Mouse (Mus musculus): ENCODE data around the gene Runx2. TPM values are rescaled to one million over a fixed set of nuclear protein-coding genes. Genes with fewer than 3 reads are reported as not detected.

Runx2 gene
- polyA plus RNA-seq, 1 experiment from 2014 or later = 10.1 TPM

- no peaks in the 10 kb centered on the region for H3K9me3 ChIP-seq (replicated peaks; ENCODE audit: control insufficient read depth, low read length)
- H3K27me3 ChIP-seq (ENCODE audit: control insufficient read depth, insufficient read depth, low read length) = no peaks in the 10 kb centered on the region
- H3K36me3 ChIP-seq (replicated peaks; ENCODE audit: control insufficient read depth, insufficient read depth, low read depth, low read length) = no peaks in the 10 kb centered on the region
- ATAC-seq (replicated peaks; ENCODE audit: insufficient number of reproducible peaks, low FRiP score, low TSS enrichment, low read depth) = no peak
- WGBS = 65% methylated on average over 4 of the region's 4 CpGs
- H3K4me3 ChIP-seq (ENCODE audit: low read depth, low read length) = no peak overlapping the region
- no peak overlapping the region for H3K9ac ChIP-seq (replicated peaks; ENCODE audit: low read length)
- DNase-seq (ENCODE audit: low spot score) = no peak
- H3K4me1 ChIP-seq (ENCODE audit: control insufficient read depth, insufficient read depth, low read length) = no peaks in the 10 kb centered on the region
- H3K4me2 ChIP-seq (ENCODE audit: low read depth, low read length) = no peak overlapping the region
- H3K27ac ChIP-seq (replicated peaks; ENCODE audit: low read depth, low read length) = no peak overlapping the region
Observed at GRCm38 (mm10) chr17:44819816-44820215, 5.2 kb upstream of the Runx2 start.

- H3K36me3 ChIP-seq (replicated peaks; ENCODE audit: control insufficient read depth, insufficient read depth, low read depth, low read length) = no peaks in the 10 kb centered on the region
- no peaks in the 10 kb centered on the region for H3K4me1 ChIP-seq (ENCODE audit: control insufficient read depth, insufficient read depth, low read length)
- H3K9ac ChIP-seq (replicated peaks; ENCODE audit: low read length) = no peak overlapping the region
- ATAC-seq (replicated peaks; ENCODE audit: insufficient number of reproducible peaks, low FRiP score, low TSS enrichment, low read depth) (no peak), DNase-seq (ENCODE audit: low spot score) (no peak)
- no peaks in the 10 kb centered on the region for H3K27me3 ChIP-seq (ENCODE audit: control insufficient read depth, insufficient read depth, low read length)
- WGBS = 90% methylated on average over 2 of the region's 2 CpGs
- no peak overlapping the region for H3K4me3 ChIP-seq (ENCODE audit: low read depth, low read length)
- no peaks in the 10 kb centered on the region for H3K9me3 ChIP-seq (replicated peaks; ENCODE audit: control insufficient read depth, low read length)
- no peak overlapping the region for H3K4me2 ChIP-seq (ENCODE audit: low read depth, low read length)
- no peak overlapping the region for H3K27ac ChIP-seq (replicated peaks; ENCODE audit: low read depth, low read length)
Observed at GRCm38 (mm10) chr17:44818825-44819224, 4.2 kb upstream of the Runx2 start.

DNA sequence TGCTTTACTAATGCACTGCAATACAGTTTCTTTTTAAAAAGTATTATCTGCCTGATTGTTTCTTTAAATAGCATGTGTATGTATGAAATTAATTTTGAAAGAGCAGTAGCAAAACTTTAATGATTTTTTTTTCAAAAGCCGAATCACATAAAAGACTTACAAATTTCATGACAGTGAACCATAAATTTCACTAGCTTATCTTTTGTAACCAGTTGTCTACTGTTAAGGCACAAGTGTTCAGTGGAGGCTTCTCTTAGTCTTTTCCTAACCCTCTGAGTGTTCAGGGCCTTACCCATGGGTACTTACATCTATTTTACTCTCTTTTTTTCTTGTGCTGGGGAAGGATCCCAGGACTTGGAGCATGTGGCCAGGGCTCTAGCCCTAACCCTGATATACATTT, 7.6 kb downstream of the Runx2 start:
- no peaks in the 10 kb centered on the region for H3K36me3 ChIP-seq (replicated peaks; ENCODE audit: control insufficient read depth, insufficient read depth, low read depth, low read length)
- H3K27me3 ChIP-seq (ENCODE audit: control insufficient read depth, insufficient read depth, low read length) = no peaks in the 10 kb centered on the region
- no peak overlapping the region for H3K4me2 ChIP-seq (ENCODE audit: low read depth, low read length)
- H3K4me1 ChIP-seq (ENCODE audit: control insufficient read depth, insufficient read depth, low read length) = no peaks in the 10 kb centered on the region
- WGBS = 85% methylated on average over 1 of the region's 1 CpGs
- DNase-seq (ENCODE audit: low spot score) = no peak
- H3K27ac ChIP-seq (replicated peaks; ENCODE audit: low read depth, low read length) = no peak overlapping the region
- H3K9ac ChIP-seq (replicated peaks; ENCODE audit: low read length) = no peak overlapping the region
- H3K4me3 ChIP-seq (ENCODE audit: low read depth, low read length) = no peak overlapping the region
- H3K9me3 ChIP-seq (replicated peaks; ENCODE audit: control insufficient read depth, low read length) = no peaks in the 10 kb centered on the region
- no peak for ATAC-seq (replicated peaks; ENCODE audit: insufficient number of reproducible peaks, low FRiP score, low TSS enrichment, low read depth)

- no peaks in the 10 kb centered on the region for H3K36me3 ChIP-seq (replicated peaks; ENCODE audit: control insufficient read depth, insufficient read depth, low read depth, low read length)
- no peaks in the 10 kb centered on the region for H3K27me3 ChIP-seq (ENCODE audit: control insufficient read depth, insufficient read depth, low read length)
- no peak overlapping the region for H3K9ac ChIP-seq (replicated peaks; ENCODE audit: low read length)
- no peaks in the 10 kb centered on the region for H3K4me1 ChIP-seq (ENCODE audit: control insufficient read depth, insufficient read depth, low read length)
- no peak overlapping the region for H3K4me3 ChIP-seq (ENCODE audit: low read depth, low read length)
- H3K27ac ChIP-seq (replicated peaks; ENCODE audit: low read depth, low read length) = no peak overlapping the region
- H3K9me3 ChIP-seq (replicated peaks; ENCODE audit: control insufficient read depth, low read length) = no peaks in the 10 kb centered on the region
- 50% methylated on average over 3 of the region's 3 CpGs for WGBS
- no peak overlapping the region for H3K4me2 ChIP-seq (ENCODE audit: low read depth, low read length)
- ATAC-seq (replicated peaks; ENCODE audit: insufficient number of reproducible peaks, low FRiP score, low TSS enrichment, low read depth) (no peak), DNase-seq (ENCODE audit: low spot score) (no peak)
Observed at GRCm38 (mm10) chr17:44797331-44797730, 17.3 kb downstream of the Runx2 start.

GRCm38 (mm10) chr17:44792218-44792917, 22.2 kb downstream of the Runx2 start:
- Histone ChIP-seq H3K4me2 (ENCODE audit: low read depth, low read length) (no peak overlapping the region), H3K9me3 (replicated peaks; ENCODE audit: control insufficient read depth, low read length) (no peaks in the 10 kb centered on the region), H3K36me3 (replicated peaks; ENCODE audit: control insufficient read depth, insufficient read depth, low read depth, low read length) (no peaks in the 10 kb centered on the region), H3K4me3 (ENCODE audit: low read depth, low read length) (no peak overlapping the region), H3K9ac (replicated peaks; ENCODE audit: low read length) (no peak overlapping the region), H3K4me1 (ENCODE audit: control insufficient read depth, insufficient read depth, low read length) (no peaks in the 10 kb centered on the region), H3K27me3 (ENCODE audit: control insufficient read depth, insufficient read depth, low read length) (no peaks in the 10 kb centered on the region), H3K27ac (replicated peaks; ENCODE audit: low read depth, low read length) (no peak overlapping the region)
- DNase-seq (ENCODE audit: low spot score) = no peak
- 90% methylated on average over 12 of the region's 12 CpGs for WGBS
- no peak for ATAC-seq (replicated peaks; ENCODE audit: insufficient number of reproducible peaks, low FRiP score, low TSS enrichment, low read depth)

- ATAC-seq (replicated peaks; ENCODE audit: insufficient number of reproducible peaks, low FRiP score, low TSS enrichment, low read depth) = no peak
- Histone ChIP-seq H3K27me3 (ENCODE audit: control insufficient read depth, insufficient read depth, low read length) (no peaks in the 10 kb centered on the region), H3K4me3 (ENCODE audit: low read depth, low read length) (no peak overlapping the region), H3K27ac (replicated peaks; ENCODE audit: low read depth, low read length) (no peak overlapping the region), H3K9me3 (replicated peaks; ENCODE audit: control insufficient read depth, low read length) (no peaks in the 10 kb centered on the region), H3K4me1 (ENCODE audit: control insufficient read depth, insufficient read depth, low read length) (no peaks in the 10 kb centered on the region), H3K4me2 (ENCODE audit: low read depth, low read length) (no peak overlapping the region), H3K9ac (replicated peaks; ENCODE audit: low read length) (no peak overlapping the region), H3K36me3 (replicated peaks; ENCODE audit: control insufficient read depth, insufficient read depth, low read depth, low read length) (no peaks in the 10 kb centered on the region)
- DNase-seq (ENCODE audit: low spot score) = no peak
- 69% methylated on average over 5 of the region's 5 CpGs for WGBS
Observed at GRCm38 (mm10) chr17:44788982-44789747, 25.4 kb downstream of the Runx2 start.

- Histone ChIP-seq H3K36me3 (replicated peaks; ENCODE audit: control insufficient read depth, insufficient read depth, low read depth, low read length) (no peaks in the 10 kb centered on the region), H3K4me1 (ENCODE audit: control insufficient read depth, insufficient read depth, low read length) (no peaks in the 10 kb centered on the region), H3K4me2 (ENCODE audit: low read depth, low read length) (no peak overlapping the region), H3K9me3 (replicated peaks; ENCODE audit: control insufficient read depth, low read length) (no peaks in the 10 kb centered on the region), H3K27ac (replicated peaks; ENCODE audit: low read depth, low read length) (no peak overlapping the region), H3K4me3 (ENCODE audit: low read depth, low read length) (no peak overlapping the region), H3K27me3 (ENCODE audit: control insufficient read depth, insufficient read depth, low read length) (no peaks in the 10 kb centered on the region), H3K9ac (replicated peaks; ENCODE audit: low read length) (no peak overlapping the region)
- no peak for ATAC-seq (replicated peaks; ENCODE audit: insufficient number of reproducible peaks, low FRiP score, low TSS enrichment, low read depth)
- no peak for DNase-seq (ENCODE audit: low spot score)
- WGBS = 76% methylated on average over 2 of the region's 2 CpGs
Observed at GRCm38 (mm10) chr17:44783143-44783542, 31.5 kb downstream of the Runx2 start.

DNA sequence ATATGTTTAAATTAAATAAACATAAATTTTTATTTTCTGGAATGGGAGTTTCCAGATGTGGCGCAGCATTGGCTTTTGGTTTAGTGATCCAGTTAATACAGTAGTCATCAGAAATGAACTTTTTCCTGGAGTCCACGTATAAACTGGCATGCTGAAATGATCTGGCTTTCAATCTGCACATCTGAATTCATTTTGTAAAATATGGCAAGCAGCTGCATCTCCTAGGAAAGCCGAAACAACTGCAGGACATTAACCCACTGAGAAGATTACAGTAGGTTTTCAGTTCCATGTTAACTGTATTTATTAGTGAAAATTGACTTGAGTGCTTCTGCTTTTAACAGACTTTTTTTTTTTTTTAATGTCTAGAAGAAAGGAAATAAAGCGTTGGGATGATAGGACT, 32.2 kb downstream of the Runx2 start:
- Histone ChIP-seq H3K4me2 (ENCODE audit: low read depth, low read length) (no peak overlapping the region), H3K27ac (replicated peaks; ENCODE audit: low read depth, low read length) (no peak overlapping the region), H3K4me3 (ENCODE audit: low read depth, low read length) (no peak overlapping the region), H3K36me3 (replicated peaks; ENCODE audit: control insufficient read depth, insufficient read depth, low read depth, low read length) (no peaks in the 10 kb centered on the region), H3K27me3 (ENCODE audit: control insufficient read depth, insufficient read depth, low read length) (no peaks in the 10 kb centered on the region), H3K9ac (replicated peaks; ENCODE audit: low read length) (no peak overlapping the region), H3K4me1 (ENCODE audit: control insufficient read depth, insufficient read depth, low read length) (no peaks in the 10 kb centered on the region), H3K9me3 (replicated peaks; ENCODE audit: control insufficient read depth, low read length) (no peaks in the 10 kb centered on the region)
- WGBS = 61% methylated on average over 4 of the region's 4 CpGs
- ATAC-seq (replicated peaks; ENCODE audit: insufficient number of reproducible peaks, low FRiP score, low TSS enrichment, low read depth) (no peak), DNase-seq (ENCODE audit: low spot score) (peak; percentile 52)
